Mouse (Mus musculus) neural tube, embryonic 14.5 days (tissue): ENCODE results near the gene Slc6a18. TPM values are rescaled to one million over a fixed set of nuclear protein-coding genes. Genes with fewer than 3 reads are reported as not detected.
A peak's percentile ranks its signal among the peaks of the same experiment; 100 is the strongest.

Experiments used
- ATAC-seq: fragments of 200-750 bp; cut with Nextera tagmentation; 2 replicates; pipeline ENCODE4 v1.8.0; 2017; ENCODE audit warnings: low read depth, mild to moderate bottlenecking, moderate TSS enrichment, moderate library complexity
- H3K27ac ChIP-seq: fragments of 300-500 bp; sonication (generic); 2 replicates; pipeline ENCODE4 v1.5.1; 2014; ENCODE audit warnings: low read depth, mild to moderate bottlenecking, control low read depth, low read length, moderate library complexity, mixed read lengths
- H3K27me3 ChIP-seq: fragments of 300-500 bp; sonication (generic); 2 replicates; pipeline ENCODE4 v1.6.1; 2014; ENCODE audit warnings: low read length; ENCODE audit not compliant: control insufficient read depth, insufficient read depth
- H3K36me3 ChIP-seq: fragments of 300-500 bp; sonication (generic); 2 replicates; pipeline ENCODE4 v1.6.1; 2014; ENCODE audit warnings: low read length, mixed read lengths; ENCODE audit not compliant: control insufficient read depth, insufficient read depth
- H3K4me1 ChIP-seq: fragments of 300-500 bp; sonication (generic); 2 replicates; pipeline ENCODE4 v1.6.1; 2014; ENCODE audit warnings: low read length; ENCODE audit not compliant: control insufficient read depth, insufficient read depth
- H3K4me2 ChIP-seq: fragments of 300-500 bp; sonication (generic); 2 replicates; pipeline ENCODE4 v1.6.1; 2014; ENCODE audit warnings: mild to moderate bottlenecking, low read depth, low read length, control low read depth
- H3K4me3 ChIP-seq: fragments of 300-500 bp; sonication (generic); 2 replicates; pipeline ENCODE4 v1.5.1; 2014; ENCODE audit warnings: low read depth, low read length, control low read depth, mixed read lengths
- H3K9ac ChIP-seq: fragments of 300-500 bp; sonication (generic); replicated peaks from 2 replicates; pipeline ENCODE4 v1.6.1; 2014; ENCODE audit warnings: low read depth, mild to moderate bottlenecking, control low read depth, low read length, mixed read lengths
- H3K9me3 ChIP-seq: fragments of 300-500 bp; sonication (generic); 2 replicates; pipeline ENCODE4 v1.6.1; 2016; ENCODE audit warnings: low read length; ENCODE audit not compliant: control insufficient read depth
- WGBS: fragments of 180-500 bp; shearing (Covaris S2); extraction: QIAGEN DNeasy Blood & Tissue Kit; methylation state at CpG from one replicate; pipeline ENCODE4 v1.1.7; 2014; 5-methylcytosine and 5-hydroxymethylcytosine counted together
- polyA plus RNA-seq: library from polyadenylated mRNA; unstranded; fragments of >200 nt; fragmentation: Nextera tagmentation; extraction: Ambion mirVana; gene quantifications from 2 replicates; pipeline ENCODE4 v1.2.1, GENCODE M21; 2014

The Slc6a18 gene
- polyA plus RNA-seq, 1 experiment from 2014 or later: not detected

- 87% methylated on average over 5 of the region's 6 CpGs for WGBS
- no peak overlapping the region for H3K4me2 ChIP-seq
- H3K4me1 ChIP-seq: no peaks in the 10 kb centered on the region
- H3K27ac ChIP-seq: no peak overlapping the region
- no peak for ATAC-seq
- 0 out of 2 replicates have a peak, but pooled peaks cover 12% of the 10 kb centered on the region for H3K36me3 ChIP-seq
- no peak overlapping the region for H3K9ac ChIP-seq
- no peaks in the 10 kb centered on the region for H3K9me3 ChIP-seq
- no peaks in the 10 kb centered on the region for H3K27me3 ChIP-seq
- no peak overlapping the region for H3K4me3 ChIP-seq
These were observed 40.0 kb downstream of the Slc6a18 start for GRCm38 (mm10) chr13:73637826-73638225.

DNA sequence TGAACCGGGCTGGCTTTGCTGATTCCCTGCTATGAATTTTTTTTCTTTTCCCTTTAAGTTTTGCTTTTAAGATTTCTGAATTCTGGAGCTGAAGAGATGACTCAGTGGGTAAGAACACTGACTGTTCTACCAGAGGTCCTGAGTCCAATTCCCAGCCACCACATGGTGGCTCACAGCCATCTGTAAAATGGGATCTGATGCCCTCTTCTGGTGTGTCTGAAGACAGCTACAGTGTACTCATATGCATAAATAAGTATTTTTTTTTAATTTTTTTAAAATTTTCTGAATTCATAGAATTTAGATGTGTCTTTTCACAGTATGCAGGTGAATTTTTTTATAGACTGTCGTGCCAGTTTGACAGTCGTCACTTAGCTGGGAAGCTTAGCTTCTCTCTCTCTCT, 46.0 kb downstream of the Slc6a18 start:
- Histone ChIP-seq H3K27ac (no peak overlapping the region), H3K4me3 (no peak overlapping the region), H3K9ac (no peak overlapping the region), H3K4me2 (no peak overlapping the region), H3K4me1 (no peaks in the 10 kb centered on the region), H3K27me3 (no peaks in the 10 kb centered on the region), H3K36me3 (0 out of 2 replicates have a peak, but pooled peaks cover 12% of the 10 kb centered on the region), H3K9me3 (no peaks in the 10 kb centered on the region)
- ATAC-seq: no peak
- WGBS: 96% methylated on average over 3 of the region's 3 CpGs

DNA sequence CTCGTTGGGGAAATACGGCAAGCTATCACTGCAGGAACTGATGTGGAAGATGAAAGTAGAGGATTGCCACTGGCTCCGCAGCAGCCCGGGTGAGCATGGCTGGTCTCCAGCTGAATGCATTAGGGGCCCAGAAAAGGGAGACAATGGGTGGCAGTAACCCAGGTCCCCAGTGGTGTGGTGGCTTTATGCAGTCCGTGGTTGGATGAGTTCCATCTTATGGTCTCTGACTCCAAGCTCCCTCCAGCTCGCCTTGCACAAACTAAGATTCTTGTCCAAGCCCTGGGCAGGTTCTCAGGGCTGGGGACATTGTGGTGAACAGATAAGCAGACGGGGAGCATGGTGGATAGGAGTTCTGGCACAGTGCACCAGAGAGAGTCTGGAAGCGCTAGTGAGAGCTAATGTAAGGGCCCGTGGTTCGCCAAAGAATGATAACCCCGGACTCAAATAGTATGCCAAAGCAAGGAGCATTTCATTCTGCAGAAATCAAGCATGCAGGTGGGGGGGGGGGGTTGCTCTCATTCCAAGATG, 49.2 kb downstream of the Slc6a18 start:
- 83% methylated on average over 11 of the region's 11 CpGs for WGBS
- Histone ChIP-seq H3K4me3 (no peak overlapping the region), H3K27ac (no peak overlapping the region), H3K27me3 (no peaks in the 10 kb centered on the region), H3K9ac (no peak overlapping the region), H3K4me2 (no peak overlapping the region), H3K4me1 (no peaks in the 10 kb centered on the region), H3K9me3 (no peaks in the 10 kb centered on the region), H3K36me3 (no peaks in the 10 kb centered on the region)
- no peak for ATAC-seq

DNA sequence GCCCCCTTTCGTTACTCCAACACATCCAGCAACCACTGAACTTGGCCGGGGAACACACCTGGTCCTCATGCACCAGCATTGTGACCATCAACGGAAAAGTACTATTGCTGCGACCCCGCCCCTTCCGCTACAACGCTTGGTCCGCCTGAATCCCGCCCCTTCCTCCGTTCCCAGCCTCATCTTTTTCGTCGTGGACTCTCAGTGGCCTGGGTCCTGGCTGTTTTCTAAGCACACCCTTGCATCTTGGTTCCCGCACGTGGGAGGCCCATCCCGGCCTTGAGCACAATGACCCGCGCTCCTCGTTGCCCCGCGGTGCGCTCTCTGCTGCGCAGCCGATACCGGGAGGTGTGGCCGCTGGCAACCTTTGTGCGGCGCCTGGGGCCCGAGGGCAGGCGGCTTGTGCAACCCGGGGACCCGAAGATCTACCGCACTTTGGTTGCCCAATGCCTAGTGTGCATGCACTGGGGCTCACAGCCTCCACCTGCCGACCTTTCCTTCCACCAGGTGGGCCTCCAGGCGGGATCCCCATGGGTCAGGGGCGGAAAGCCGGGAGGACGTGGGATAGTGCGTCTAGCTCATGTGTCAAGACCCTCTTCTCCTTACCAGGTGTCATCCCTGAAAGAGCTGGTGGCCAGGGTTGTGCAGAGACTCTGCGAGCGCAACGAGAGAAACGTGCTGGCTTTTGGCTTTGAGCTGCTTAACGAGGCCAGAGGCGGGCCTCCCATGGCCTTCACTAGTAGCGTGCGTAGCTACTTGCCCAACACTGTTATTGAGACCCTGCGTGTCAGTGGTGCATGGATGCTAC, 50.9 kb downstream of the Slc6a18 start, which contains the start of gene Tert:
Tert (plus strand) TSS at position 167 of the 805 bp plus-strand sequence.
- H3K4me2 ChIP-seq: peak within 1 kb of the TSS; percentile 77
- H3K4me3 ChIP-seq: peak within 1 kb of the TSS; percentile 40
- ATAC-seq: peak; percentile 88
- 8% methylated on average over 47 of the region's 47 CpGs for WGBS
- H3K9ac ChIP-seq: peak within 1 kb of the TSS; percentile 66
- no peaks in the 10 kb centered on the region for H3K36me3 ChIP-seq
- H3K27ac ChIP-seq: no peak within 1 kb of the TSS
- H3K27me3 ChIP-seq: no peaks in the 10 kb centered on the region
- no peaks in the 10 kb centered on the region for H3K9me3 ChIP-seq
- H3K4me1 ChIP-seq: no peaks in the 10 kb centered on the region

DNA sequence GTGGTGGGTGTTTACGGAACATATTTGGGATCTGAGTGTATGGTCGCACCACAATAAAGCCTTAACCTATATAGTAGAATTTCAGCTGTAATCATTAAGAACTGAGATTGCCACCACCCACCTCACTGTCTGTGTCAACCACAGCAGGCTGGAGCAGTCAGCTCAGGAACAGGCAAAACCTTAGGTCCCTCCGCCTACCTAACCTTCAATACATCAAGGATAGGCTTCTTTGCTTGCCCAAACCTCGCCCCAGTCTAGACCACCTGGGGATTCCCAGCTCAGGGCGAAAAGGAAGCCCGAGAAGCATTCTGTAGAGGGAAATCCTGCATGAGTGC, 51.4 kb downstream of the Slc6a18 start:
- Histone ChIP-seq H3K36me3 (peaks cover under 1% of the 10 kb centered on the region; the same call in 1 of the 2 replicates), H3K4me3 (peak overlapping the region; percentile 40), H3K27ac (no peak overlapping the region), H3K4me2 (peak overlapping the region; percentile 77), H3K9me3 (no peaks in the 10 kb centered on the region), H3K27me3 (no peaks in the 10 kb centered on the region), H3K9ac (no peak overlapping the region), H3K4me1 (no peaks in the 10 kb centered on the region)
- no peak for ATAC-seq
- WGBS: 44% methylated on average over 6 of the region's 6 CpGs

DNA sequence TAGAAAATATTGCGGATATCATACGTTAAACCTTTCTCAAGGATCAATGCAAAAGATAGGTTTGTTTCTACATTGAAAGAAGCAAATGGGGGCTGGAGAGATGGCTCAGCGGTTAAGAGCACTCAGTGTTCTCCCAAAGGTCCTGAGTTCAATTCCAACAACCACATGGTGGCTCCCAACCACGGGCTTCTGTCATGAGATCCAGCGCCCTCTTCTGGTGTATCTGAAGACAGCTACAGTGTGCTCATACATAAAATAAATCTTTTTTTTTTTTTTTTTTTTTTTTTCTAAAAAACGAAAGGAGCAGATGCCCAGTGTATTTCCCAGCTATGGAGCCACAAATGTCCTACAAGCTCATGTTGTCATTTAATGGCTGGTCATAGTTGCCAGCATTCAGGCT, 57.2 kb downstream of the Slc6a18 start:
- Histone ChIP-seq H3K27ac (no peak overlapping the region), H3K9me3 (no peaks in the 10 kb centered on the region), H3K9ac (no peak overlapping the region), H3K4me2 (no peak overlapping the region), H3K4me1 (no peaks in the 10 kb centered on the region), H3K4me3 (no peak overlapping the region), H3K27me3 (no peaks in the 10 kb centered on the region), H3K36me3 (peaks cover 51% of the 10 kb centered on the region)
- ATAC-seq: no peak
- 73% methylated on average over 6 of the region's 6 CpGs for WGBS

DNA sequence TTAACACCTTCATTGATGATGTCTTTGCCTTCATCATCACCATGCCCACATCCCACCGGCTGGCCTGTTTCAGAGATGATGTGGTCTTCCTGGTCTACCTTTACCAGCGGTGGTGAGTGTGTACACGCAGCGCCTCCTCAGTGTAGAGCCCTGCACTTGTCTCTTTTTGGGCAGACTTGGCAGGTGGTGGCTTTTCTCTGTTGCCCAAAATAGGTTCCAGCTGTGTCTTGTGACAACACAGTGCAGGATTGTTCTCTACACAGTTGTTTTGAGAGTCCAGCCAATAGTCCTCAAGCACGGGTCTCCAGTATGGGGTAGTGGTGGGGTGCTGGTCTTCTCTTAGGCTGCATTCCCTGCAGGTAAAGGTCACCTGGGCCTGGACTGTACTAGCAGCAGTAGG, 59.4 kb downstream of the Slc6a18 start:
- H3K4me2 ChIP-seq: no peak overlapping the region
- 95% methylated on average over 5 of the region's 5 CpGs for WGBS
- no peaks in the 10 kb centered on the region for H3K27me3 ChIP-seq
- H3K27ac ChIP-seq: no peak overlapping the region
- no peaks in the 10 kb centered on the region for H3K4me1 ChIP-seq
- no peak overlapping the region for H3K9ac ChIP-seq
- no peak overlapping the region for H3K4me3 ChIP-seq
- H3K36me3 ChIP-seq: peaks cover 71% of the 10 kb centered on the region
- H3K9me3 ChIP-seq: no peaks in the 10 kb centered on the region
- ATAC-seq: no peak

Other genes starting within 250 kb of the Slc6a18 start
- 74.9 and 80.1 TPM in 2 replicates for gene Lpcat1, start 210.8 kb downstream of the Slc6a18 start, polyA plus RNA-seq
- gene Slc6a3, start 141.3 kb downstream of the Slc6a18 start, polyA plus RNA-seq: 0.12 TPM in 1 of 2 replicates, not detected in the other
- gene Clptm1l, start 74.0 kb downstream of the Slc6a18 start, polyA plus RNA-seq: 141 and 143 TPM in 2 replicates
- gene Tert, start 51.1 kb downstream of the Slc6a18 start, polyA plus RNA-seq: 6.6 and 7.0 TPM in 2 replicates
- 0.07 and 0.54 TPM in 2 replicates for gene Slc6a19, start 26.8 kb upstream of the Slc6a18 start, polyA plus RNA-seq
- 5.9 and 12.4 TPM in 2 replicates for gene Slc12a7, start 55.1 kb upstream of the Slc6a18 start, polyA plus RNA-seq
- gene Nkd2, start 169.6 kb upstream of the Slc6a18 start, polyA plus RNA-seq: 10.1 and 10.3 TPM in 2 replicates